Mouse (Mus musculus): ENCODE measurements around the gene Usp47.

Usp47 gene

DNA sequence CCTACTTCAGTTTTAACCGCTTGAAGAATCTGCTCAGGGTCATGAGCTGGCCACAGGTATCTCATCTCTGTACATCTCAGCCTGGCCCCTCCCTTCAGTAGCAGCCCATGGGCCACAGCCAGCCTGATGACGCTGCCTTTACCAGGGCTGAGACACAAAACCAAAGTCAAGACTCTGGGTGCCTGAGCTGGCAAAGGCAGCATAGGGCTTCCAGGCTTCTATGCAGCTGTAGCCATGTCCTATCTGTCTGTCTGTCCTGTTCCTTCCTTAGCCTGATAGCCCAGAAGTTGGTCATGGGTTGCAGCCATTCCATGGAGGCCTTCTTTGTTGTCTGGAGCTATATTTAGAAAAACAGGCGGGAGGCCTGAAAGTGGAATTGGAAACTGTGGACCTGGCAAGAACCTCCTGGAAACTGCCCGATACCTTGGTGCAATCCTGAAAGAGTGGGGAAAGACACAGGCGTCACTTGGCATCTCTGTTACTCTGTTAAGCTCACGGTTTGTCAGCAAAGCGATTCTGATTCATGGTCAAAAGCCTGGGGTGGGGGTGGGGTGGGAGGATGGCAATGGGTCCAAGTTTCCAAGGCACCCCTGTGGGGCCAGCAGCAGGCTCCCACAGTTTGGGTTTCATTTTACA, 102.4 kb downstream of the Usp47 start:
- DNase-seq, result no peak

DNA sequence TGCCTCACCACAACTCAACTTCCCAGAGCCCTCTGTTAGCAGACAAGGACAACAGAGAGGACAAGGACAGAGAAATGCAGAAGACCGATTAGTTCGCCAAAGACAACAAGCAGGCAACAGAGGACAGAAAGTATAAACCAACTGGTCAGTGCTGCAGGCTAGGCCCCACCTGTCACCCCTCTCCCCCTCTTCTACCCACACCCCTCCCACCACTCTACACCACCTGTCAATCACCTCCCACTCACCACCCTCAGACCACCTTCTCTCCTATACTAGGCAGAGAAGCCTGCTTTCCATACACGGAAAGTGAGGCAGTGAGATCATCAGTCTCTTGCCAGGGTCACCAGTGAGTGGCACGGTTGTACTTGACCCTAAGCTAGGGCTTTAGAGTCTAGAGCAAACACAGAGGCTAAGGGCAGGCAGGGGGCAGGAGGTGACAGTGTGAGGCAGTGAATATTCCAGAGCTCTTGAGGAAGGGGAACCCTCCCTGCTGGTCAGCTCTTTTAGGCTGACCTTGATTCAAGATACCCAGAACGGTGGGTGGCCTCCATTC, 103.9 kb downstream of the Usp47 start:
- no peak for DNase-seq

DNA sequence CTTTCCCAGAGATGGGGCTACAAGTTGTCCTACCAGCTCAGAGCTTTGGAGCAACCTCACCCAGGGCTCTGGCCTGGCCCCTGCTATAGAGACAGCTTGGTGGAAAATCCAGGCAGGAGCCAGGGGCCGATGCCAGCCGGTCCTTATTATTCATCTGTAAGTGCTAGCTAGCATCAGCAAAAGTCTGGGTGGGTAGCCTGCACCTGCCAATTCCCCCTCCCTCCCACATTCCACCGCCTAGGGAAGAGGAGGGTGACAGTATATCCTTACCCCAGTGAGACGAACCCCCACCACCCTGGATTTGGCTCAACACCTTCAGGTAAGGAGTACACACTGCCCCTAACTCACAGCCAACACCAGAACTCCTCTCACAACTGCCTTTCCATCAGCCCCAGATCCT, 104.7 kb downstream of the Usp47 start:
- DNase-seq, result no peak

DNA sequence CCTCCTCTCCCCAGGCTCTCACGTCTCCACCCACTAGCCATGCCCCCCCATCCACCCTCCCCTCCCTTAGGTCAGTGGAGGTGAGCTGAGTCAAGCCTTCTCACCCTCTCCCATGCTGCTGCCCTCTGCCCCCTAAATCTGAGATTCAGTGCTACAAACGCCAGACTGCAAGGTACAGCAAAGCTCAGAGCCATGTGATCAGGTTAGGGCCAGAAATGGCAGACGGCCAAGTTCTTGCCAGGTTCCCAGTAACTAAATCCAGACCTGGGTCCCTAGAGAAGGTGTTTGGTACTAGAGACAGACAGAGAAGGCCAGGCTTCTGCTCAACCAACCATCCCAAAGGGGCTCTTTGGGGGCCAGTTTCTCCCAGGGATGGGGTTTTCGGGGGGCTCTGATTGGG, 105.5 kb downstream of the Usp47 start:
- no peak for DNase-seq

DNA sequence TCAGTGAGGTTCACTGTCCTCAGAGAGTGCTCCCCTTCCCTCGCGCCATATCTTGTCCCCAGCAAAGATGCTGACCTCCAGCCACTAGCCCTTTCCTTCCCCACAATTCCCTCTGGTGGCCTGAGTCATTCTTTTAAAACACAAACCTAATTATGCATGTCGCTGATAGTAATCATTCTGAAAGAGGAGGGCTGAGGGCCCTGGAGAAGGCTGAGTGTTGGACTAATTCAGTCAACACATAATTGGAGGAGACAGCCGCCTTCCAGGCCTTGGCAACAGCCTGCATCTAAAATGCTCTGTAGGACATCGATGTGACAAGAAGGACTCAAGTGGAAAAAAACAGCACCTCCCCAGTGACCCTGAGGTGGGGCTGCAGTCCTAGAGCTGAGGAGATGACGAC, 106.5 kb downstream of the Usp47 start:
- DNase-seq, result no peak

DNA sequence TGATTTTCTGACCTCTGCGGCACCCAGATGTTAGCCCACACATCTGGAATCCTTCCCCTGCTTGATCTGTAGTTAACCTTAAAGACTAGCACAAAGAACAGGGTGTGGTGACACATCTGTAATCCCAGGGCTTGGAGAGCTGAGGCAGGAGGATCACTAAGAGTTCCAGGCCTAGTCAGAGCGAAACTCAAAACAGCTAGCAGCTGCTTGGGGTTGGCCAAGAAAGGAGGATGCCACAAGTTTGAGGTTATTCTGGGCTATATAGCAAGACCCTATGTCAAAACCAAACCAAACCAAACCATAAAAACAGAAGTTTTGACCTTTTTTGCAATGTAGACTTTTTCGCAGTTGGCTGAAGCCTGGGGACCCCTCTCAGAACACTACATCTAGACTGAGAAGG, 107.4 kb downstream of the Usp47 start:
- DNase-seq, result no peak

DNA sequence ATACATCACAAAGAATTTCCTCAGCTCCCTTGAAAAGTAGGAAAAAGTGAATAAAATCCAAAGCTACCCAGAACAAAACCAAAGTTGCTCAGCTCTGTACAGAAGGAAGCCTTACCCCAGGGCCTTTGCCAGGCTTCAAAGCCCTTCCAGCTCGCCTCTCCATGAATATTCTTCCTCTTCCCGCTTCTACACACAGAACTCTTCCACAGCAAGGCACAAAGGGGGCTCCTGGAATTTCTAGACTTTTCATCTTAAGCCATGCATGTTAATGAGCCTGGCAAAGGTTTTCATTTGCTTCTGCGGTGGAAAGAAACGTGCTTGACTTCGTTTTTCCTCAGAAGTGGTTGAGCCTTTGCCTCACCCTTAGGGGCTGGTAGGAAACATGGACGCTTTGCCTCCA, 108.7 kb downstream of the Usp47 start:
- no peak for DNase-seq

DNA sequence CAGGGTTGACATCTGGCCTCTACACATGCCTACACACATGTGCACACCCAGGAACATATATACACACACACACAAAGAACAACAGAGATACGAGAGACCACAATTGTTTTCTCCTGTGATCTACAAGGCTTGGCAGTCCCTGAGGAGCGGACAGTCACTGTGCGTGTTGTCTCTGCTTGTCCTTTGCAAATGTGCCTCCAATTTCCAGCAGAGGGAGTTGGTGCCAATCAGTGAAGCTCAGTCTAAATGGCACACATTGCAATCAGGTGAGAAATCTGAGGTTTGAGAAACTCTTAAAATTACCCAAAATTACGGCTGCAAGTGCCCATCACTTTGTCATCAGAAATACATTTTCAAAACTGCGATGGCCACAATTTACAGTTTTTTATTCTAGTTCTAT, 110.0 kb downstream of the Usp47 start:
- no peak for DNase-seq

DNA sequence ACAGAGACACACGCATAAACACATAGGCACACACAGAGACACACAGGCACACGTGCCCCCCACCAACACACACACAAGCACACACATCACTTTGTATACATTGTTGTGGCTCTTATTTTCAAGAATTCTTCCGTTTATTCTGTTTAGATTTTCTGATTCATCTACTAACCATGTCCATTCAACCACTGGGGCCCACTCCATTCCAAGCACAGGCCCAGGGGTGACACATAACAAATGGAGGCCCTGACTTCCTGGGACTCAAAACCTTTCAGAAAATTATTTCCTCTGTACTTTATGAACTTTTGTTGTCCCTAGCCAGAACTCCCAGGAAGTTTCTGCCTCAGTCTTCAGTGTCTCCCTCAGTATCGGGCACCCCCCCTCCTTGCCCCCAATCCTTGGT, 111.9 kb downstream of the Usp47 start:
- no peak for DNase-seq

DNA sequence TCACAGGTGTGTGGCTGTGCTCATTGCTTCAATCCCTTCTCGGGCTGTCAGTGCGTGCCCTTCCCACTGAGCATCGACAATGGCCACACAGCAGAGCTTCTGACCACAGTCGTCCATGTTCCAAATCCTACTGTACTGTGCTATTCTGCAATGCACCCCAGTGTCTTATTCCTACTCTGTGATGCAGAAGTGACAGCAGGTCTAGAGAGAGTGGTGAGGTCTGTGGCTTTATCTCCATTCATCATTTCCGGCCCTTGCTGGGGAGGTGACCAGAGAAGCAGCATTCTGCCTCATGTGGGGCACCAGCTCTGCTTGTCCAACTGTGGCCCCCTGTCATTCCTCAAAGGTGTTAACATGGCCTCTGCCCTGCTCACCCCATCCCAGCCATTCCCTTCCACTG, 113.2 kb downstream of the Usp47 start:
- no peak for DNase-seq

DNA sequence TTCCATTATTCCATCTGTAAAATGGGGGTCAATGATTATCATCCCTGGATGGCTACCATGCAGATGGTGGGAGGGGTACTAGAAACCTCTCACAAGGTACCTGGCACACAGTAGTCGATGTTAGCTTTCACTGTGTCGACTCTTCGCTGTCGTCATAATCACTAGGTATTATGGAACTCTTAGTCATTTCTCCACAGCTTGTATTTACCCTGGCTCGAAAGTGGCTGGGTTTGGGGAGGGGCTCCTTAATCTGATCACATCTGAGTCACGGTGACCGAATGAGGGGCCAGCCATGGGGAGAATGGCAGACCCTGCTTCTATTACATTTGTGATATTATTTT, 114.8 kb downstream of the Usp47 start:
- DNase-seq, result no peak

DNA sequence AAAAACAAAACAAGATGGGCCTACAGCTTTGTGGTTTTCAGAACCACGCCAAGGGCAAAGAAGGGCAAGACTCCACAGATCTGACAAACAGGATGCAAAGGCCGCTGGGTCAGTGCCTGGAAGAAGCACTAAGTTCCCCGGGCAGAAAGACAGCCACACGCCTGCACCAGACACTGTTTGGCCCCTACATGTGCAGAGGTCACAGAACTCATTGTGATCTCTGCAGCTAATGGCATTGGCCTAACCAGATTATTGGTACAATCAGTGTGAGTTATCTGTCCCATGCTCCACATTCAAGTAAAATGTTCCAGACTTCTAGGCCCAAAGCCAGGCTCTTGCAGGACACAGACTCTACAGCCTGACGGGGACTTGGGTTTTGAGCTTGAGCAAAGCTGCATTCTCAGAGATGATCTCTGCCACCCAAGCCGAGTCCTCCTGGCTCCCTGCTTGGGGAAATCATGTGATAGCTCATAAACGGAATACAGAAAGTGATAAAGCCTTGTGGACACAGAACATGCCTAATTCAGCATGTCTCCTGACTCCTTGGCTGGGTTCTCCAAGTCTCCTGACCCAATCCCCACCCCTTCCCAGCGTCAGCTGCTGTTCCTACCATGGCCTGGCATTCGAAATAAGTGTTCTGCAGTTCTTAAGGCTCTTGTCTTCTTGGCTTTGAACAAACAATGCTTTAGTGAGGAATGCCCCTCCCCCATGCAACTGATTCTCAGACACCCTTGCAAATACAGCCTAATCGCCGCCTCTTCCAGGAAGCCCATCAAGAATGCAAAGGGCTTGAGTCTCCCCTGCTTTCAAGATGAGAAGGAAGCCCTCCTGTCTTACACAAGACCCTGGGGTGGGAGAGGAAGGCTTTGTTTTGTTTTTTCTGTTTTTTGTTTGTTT, 115.5 kb downstream of the Usp47 start:
- no peak for DNase-seq

DNA sequence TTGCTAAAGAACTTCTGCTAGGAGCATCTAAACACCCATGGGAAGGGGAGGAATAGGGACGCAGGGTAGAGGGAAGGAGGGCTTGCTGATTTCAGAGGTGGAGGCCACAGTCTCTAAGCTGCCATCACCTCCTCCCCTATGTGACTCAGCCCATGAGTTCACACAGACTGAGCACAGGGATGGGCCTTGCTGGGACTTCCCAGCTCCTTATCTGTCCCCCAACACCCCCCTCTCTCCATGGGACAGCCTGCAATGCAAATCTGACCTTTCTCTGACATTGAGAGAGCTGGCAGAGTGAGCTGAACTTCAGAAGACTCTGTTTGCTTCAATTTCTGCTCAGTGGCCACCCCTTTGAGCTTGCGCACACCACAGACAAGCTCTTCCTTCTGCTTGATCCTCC, 117.4 kb downstream of the Usp47 start:
- no peak for DNase-seq

DNA sequence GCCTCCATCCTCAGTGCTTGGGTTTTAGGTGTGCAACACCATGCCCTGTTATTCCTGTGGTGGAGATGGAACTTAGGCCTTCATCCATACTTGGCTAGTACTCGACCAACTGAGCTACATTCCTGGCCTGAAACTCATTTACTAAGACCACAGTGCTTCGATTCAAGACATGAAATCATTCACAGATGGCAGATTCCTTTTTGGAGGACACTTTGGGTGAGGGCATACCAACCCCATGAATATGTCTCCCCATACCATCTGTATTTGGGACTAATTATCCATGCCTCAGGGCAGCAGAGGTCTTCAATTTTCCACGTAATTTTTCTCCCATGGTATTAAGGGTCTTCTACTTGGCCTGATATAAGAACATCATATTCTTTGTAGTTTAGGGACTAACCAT, 119.3 kb downstream of the Usp47 start:
- no peak for DNase-seq

DNA sequence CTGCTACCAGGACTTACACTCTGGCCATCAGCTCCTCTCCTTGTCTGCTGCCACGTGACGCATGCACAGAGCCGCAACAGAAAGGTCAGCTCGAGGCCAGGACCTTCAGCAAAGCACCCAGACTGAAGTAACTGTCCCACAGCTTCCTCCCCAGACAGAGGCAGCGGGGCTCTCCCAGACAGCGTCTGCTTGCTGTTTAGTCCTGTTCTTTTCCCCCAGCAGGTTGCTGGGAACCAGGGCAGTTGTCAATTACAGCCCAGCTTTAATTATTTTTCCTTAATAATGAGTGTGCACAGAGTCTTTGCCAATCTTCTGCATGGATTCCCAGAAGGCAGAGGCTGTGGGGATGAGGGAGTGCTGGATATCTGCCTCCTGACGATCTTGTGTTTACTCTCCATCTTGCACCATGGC, 119.8 kb downstream of the Usp47 start:
- DNase-seq, result no peak

DNA sequence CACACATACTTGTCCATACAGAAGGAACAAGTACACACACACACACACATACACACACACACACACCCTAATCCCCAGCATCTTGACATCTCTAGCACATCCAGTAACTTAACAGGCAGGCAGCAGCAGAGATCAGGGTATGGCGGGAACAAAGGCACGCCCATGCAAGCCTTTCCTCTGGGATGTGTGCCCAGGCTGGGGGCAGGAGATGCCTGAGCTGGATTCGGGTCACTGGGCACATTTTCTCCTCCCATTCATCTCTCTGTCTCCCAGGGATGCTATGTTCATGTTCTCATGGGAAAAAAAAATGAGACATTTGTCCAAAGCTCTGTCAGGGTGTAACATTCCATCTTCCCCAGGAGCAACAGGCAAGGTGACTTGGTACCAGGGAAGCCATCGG, 120.7 kb downstream of the Usp47 start:
- DNase-seq, result no peak

DNA sequence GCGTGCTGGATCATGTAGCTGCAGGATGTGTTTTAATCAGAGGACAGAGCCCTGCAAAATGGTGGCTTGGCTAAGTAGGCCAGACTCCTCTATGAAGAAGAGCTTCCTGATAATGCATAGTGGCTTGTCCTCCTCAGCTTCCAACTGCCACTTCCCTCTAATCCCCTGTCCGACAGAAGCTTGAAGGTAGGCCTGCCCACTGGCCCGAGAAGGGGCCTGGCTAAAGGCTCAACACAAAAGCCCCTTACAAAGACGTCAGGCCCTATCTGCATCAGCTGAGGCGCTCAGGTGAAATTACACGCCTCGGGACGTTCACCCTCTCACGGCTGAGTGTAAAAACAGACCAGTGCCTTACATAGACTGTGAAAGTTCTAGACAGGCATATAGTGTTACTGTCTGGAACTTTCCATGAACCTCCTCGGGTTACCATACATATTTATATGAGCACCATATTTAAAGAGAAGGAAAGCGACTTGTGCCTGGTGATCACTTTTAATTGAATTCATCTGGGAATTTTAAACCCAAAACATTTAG, 121.4 kb downstream of the Usp47 start:
- no peak for DNase-seq

DNA sequence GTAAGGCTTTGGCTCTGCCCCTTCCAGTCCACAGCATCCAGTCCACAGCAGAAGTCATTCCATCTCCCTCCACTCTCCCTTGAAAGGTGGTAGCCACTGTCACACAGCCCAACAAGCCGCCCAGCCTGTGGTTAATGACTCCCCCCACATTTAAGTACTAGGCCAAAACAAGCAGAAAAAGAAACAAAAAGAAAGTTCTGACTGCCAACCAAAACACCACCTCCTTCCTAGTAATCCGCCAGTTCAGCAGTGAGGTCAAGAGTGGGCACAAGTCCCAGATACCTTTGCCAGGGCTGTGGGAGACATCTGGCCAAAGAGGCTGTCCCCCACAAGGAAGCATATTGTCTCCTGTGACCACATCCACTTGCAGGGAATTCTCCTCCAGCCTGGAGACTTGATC, 124.7 kb downstream of the Usp47 start:
- DNase-seq, result no peak

DNA sequence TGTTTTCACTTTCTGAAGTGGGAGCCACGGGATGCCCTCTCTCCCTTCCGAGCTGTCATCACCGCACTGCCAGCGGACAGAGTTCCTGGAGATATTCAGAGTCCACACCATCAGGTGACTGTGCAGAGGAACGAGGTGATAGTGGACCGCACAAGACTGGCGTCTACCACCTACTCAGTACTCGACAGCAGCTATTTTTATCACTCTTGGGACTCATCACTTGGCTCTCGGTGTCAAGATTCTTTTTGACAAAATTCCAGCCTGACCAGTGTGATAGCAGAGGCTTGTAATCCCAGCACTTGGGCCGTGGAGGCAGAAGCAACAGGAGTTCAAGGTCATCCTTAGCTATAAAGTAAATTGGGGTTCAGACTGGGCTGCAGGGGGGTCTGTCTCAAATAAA, 125.8 kb downstream of the Usp47 start:
- no peak for DNase-seq

DNA sequence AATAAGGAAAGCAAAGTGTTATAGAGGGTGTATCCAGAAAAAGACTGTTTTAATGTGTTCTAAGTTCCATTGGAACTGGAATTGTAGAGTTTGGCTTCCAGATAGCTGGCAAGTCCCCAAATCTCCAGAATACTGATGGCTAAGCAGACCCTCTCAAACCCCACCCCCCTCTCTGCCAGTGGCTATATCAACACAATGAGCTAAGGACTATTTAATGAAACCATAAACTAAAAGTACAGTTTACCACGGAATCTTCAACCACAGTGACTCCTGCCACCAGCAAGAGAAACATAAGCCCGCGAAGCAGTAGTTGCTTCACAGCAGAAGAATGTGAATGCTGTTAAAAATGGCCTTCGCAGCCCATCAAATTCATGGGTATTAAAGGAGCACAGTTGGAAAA, 131.1 kb downstream of the Usp47 start:
- no peak for DNase-seq

DNA sequence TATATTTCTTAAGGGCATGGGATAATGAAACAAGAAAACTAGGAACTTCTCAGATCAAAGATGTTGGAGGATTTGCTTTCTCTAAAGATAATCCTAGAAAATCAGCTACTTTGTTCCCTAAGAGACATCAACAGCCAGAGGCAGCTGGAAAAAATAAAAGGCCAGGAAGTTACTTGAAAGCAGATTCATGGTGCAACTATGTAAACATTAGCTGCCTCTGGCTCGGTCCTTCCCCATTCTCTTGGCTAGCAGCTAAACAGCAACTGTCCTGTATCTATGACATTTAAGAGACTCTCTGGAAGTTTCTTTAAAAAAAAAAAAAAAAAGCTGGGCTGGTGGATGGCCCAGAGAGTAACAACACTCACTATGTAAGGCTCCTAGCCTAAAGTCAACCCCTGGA, 131.9 kb downstream of the Usp47 start:
- DNase-seq, result no peak

DNA sequence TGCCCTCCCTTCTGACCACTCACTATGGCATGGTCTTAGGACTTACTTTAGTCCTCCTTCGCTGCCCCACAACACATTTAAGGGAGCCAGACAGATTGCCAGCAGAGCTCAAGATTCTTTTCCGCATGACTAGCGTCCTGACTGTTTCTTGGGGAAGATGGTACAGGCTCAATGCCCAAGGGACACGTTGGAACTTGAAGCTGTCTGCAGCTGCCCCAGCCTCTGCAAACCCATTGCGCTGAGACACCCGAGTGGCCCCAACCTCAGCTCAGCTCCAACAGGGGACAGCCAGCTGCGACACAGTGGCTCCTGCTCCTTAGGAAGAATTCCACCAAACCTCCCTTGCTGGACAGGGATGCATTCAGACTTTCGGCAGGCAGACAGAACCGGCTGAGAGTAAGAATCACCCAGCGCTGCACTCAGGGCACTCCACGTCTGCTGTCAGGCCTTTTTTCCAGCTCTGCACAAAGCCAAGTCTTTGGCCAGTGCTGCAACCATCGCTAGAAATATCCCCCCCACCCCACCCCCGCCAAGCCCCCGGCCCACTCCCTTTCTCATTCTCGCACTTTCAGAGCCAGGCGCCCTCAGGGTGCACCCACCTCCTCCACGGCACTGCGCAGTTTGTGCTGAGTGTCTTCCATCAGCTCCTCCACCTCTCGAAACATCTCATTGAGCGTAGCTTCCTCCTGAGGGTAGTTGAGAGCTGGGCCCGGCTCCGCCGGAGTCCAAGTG, 134.4 kb downstream of the Usp47 start:
- no peak for DNase-seq

DNA sequence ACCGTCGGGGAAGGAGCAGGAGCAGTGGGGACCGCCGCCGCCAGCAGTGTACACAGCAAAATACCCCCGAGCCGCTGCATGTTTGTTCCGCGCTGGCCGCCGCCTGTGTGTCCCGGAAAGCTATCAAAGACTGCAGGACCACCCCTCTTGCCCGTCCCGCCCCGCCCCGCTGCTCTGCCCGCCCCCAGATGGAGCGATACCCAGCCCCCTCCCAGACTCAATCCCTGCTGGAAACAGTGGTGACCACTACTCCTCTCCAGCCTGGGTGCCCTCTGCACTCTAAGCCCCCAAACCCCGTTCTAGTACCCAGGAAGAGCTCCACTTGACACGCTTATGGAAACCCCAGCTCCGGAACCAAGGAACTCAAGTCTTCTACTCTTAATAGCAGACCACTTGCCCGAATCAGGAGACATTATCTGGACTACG, 135.0 kb downstream of the Usp47 start:
- no peak for DNase-seq

DNA sequence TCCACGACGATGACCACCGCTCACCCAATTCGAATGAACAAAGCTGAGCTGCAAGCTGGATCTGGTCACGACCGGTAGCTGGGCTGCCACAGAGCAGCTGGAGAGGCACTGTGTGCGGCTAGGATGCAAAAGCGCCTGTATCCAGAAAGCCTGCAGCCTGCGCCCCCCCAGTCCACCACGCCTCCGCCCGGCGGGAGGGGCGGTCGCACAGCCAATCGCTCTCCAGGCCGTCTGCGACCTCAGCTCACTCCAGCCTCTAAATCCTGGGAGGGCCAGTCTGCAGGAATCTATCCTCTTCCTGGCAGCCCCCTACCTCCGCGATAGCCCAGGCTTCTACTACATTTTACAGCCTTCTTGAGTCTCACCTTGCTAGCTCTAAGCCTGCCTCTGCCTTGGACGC, 135.6 kb downstream of the Usp47 start, which contains the start of gene Dkk3:
TSS of gene Dkk3 (minus strand) at position 116 of the 400 bp plus-strand sequence.
- no peak for DNase-seq
